Mouse (Mus musculus) limb, embryonic 13.5 days (tissue): ENCODE results near the gene Ccdc66. TPM values are rescaled to one million over a fixed set of nuclear protein-coding genes. Genes with fewer than 3 reads are reported as not detected.

Experiments
- ATAC-seq: fragments of 200-750 bp; cut with Nextera tagmentation; 2 replicates; pipeline ENCODE4 v1.8.0; 2017; ENCODE audit warnings: low read depth, moderate number of reproducible peaks, moderate TSS enrichment; ENCODE audit not compliant: low FRiP score
- H3K27ac ChIP-seq: fragments of 300-500 bp; sonication (generic); 2 replicates; pipeline ENCODE4 v1.5.1; 2015; ENCODE audit warnings: inconsistent platforms, mild to moderate bottlenecking, moderate library complexity
- H3K27me3 ChIP-seq: fragments of 300-500 bp; sonication (generic); 2 replicates; pipeline ENCODE4 v1.6.1; 2015; ENCODE audit warnings: mild to moderate bottlenecking, inconsistent platforms
- H3K36me3 ChIP-seq: fragments of 300-500 bp; sonication (generic); 2 replicates; pipeline ENCODE4 v1.6.1; 2015; ENCODE audit warnings: inconsistent platforms, mild to moderate bottlenecking, moderate library complexity
- H3K4me1 ChIP-seq: fragments of 300-500 bp; sonication (generic); 2 replicates; pipeline ENCODE4 v1.6.1; 2015; ENCODE audit warnings: inconsistent platforms
- H3K4me2 ChIP-seq: fragments of 300-500 bp; sonication (generic); replicated peaks from 2 replicates; pipeline ENCODE4 v1.6.1; 2015; ENCODE audit warnings: inconsistent platforms, mild to moderate bottlenecking, moderate library complexity
- H3K4me3 ChIP-seq: fragments of 300-500 bp; sonication (generic); 2 replicates; pipeline ENCODE4 v1.5.1; 2015; ENCODE audit warnings: moderate library complexity, mild to moderate bottlenecking, inconsistent platforms
- H3K9ac ChIP-seq: fragments of 300-500 bp; sonication (generic); 2 replicates; pipeline ENCODE4 v1.6.1; 2015; ENCODE audit warnings: mild to moderate bottlenecking, inconsistent platforms
- H3K9me3 ChIP-seq: fragments of 300-500 bp; sonication (generic); 2 replicates; pipeline ENCODE4 v1.6.1; 2016; ENCODE audit warnings: inconsistent platforms
- WGBS: fragments of 180-500 bp; shearing (Covaris S2); methylation state at CpG from one replicate; pipeline ENCODE4 v1.1.7; 2015; 5-methylcytosine and 5-hydroxymethylcytosine counted together
- polyA plus RNA-seq: library from polyadenylated mRNA; unstranded; fragments of >200 nt; fragmentation: Nextera tagmentation; extraction: Ambion mirVana; gene quantifications from 2 replicates; pipeline ENCODE4 v1.2.1, GENCODE M21; 2015

Ccdc66 gene
- polyA plus RNA-seq, 1 experiment from 2014 or later: 15.3 TPM

- H3K9me3 ChIP-seq: 0 out of 2 replicates have a peak, but pooled peaks cover 6% of the 10 kb centered on the region
- no peak for ATAC-seq
- 100% methylated on average over 1 of the region's 1 CpGs for WGBS
Observed at GRCm38 (mm10) chr14:27436116-27436515, 72.1 kb downstream of the Ccdc66 start.

DNA sequence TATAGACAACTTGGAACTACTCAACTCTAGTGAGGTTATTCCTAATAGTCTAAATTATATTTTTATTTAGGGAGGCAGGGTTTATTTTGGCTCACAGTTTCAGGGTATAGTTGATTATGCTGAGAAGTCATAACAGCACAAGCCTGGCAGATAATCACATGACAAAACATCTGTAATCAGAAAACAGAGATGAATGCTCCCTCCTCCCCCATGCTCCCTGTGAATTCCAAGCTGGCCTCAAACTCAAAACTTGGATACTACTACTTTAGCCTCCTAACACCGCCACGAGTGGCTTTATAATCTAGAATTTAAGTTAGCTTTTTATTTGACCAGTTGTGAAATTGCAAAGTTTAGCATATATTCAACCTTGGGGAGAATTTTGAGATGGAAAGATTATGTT lies 76.2 kb downstream of the Ccdc66 start:
- Histone ChIP-seq H3K9ac (no peak overlapping the region), H3K4me3 (no peak overlapping the region), H3K27me3 (no peaks in the 10 kb centered on the region), H3K27ac (no peak overlapping the region), H3K4me2 (no peak overlapping the region), H3K36me3 (peaks cover 55% of the 10 kb centered on the region), H3K9me3 (peaks cover 19% of the 10 kb centered on the region), H3K4me1 (0 out of 2 replicates have a peak, but pooled peaks cover 4% of the 10 kb centered on the region)
- no peak for ATAC-seq
- 97% methylated on average over 2 of the region's 2 CpGs for WGBS

More at GRCm38 (mm10) chr14:27436116-27436515, 72.1 kb downstream of the Ccdc66 start:
- H3K9ac ChIP-seq: no peak overlapping the region
- H3K4me3 ChIP-seq: no peak overlapping the region
- H3K4me1 ChIP-seq: no peaks in the 10 kb centered on the region
- H3K27ac ChIP-seq: no peak overlapping the region
- no peak overlapping the region for H3K4me2 ChIP-seq
- peaks cover 50% of the 10 kb centered on the region for H3K36me3 ChIP-seq
- no peaks in the 10 kb centered on the region for H3K27me3 ChIP-seq

Other genes starting within 250 kb of the Ccdc66 start
- 15.8 and 17.3 TPM in 2 replicates for gene Fam208a, start 79.6 kb downstream of the Ccdc66 start, polyA plus RNA-seq
- 9.2 and 11.0 TPM in 2 replicates for gene Erc2, start 114.0 kb upstream of the Ccdc66 start, polyA plus RNA-seq